Mouse (Mus musculus): ENCODE measurements at regions not wholly inside any gene's neighbourhood (a gene's known extent, or its start where the extent isn't known, plus 50 kb on each side); places are given as distances from the start of the nearest gene placed in this dataset.

GRCm38 (mm10) chr16:93387578-93388116, 216.2 kb downstream of the Setd4 start:
- DNase-seq (ENCODE audit: low spot score) = no peak

- no peak for DNase-seq (ENCODE audit: low spot score)
Observed at GRCm38 (mm10) chr16:93384039-93384537, 219.8 kb downstream of the Setd4 start.

- DNase-seq (ENCODE audit: low spot score) = no peak
Observed at GRCm38 (mm10) chr16:93382945-93383344, 220.9 kb downstream of the Setd4 start.

- DNase-seq (ENCODE audit: low spot score) = no peak
Observed at GRCm38 (mm10) chr16:93380717-93381671, 222.9 kb downstream of the Setd4 start.

GRCm38 (mm10) chr16:93380117-93380516, 223.7 kb downstream of the Setd4 start:
- no peak for DNase-seq (ENCODE audit: low spot score)

- DNase-seq (ENCODE audit: low spot score) = no peak
Observed at GRCm38 (mm10) chr16:93379611-93380010, 224.3 kb downstream of the Setd4 start.

- no peak for DNase-seq (ENCODE audit: low spot score)
Observed at GRCm38 (mm10) chr16:93374669-93375068, 229.2 kb downstream of the Setd4 start.

- no peak for DNase-seq (ENCODE audit: low spot score)
Observed at GRCm38 (mm10) chr16:93369766-93370146, 234.1 kb downstream of the Setd4 start.

- DNase-seq (ENCODE audit: low spot score) = no peak
Observed at GRCm38 (mm10) chr16:93368824-93369765, 234.8 kb downstream of the Setd4 start.

- DNase-seq (ENCODE audit: low spot score) = no peak
Observed at GRCm38 (mm10) chr16:93367995-93368394, 235.9 kb downstream of the Setd4 start.

- DNase-seq (ENCODE audit: low spot score) = no peak
Observed at GRCm38 (mm10) chr16:93367246-93367805, 236.5 kb downstream of the Setd4 start.

GRCm38 (mm10) chr16:93366383-93366941, 237.4 kb downstream of the Setd4 start:
- DNase-seq (ENCODE audit: low spot score) = no peak

GRCm38 (mm10) chr16:93365236-93365951, 238.5 kb downstream of the Setd4 start:
- DNase-seq (ENCODE audit: low spot score) = no peak

GRCm38 (mm10) chr16:93359772-93360171, 244.1 kb downstream of the Setd4 start:
- no peak for DNase-seq (ENCODE audit: low spot score)

GRCm38 (mm10) chr16:93358613-93359012, 245.2 kb downstream of the Setd4 start:
- DNase-seq (ENCODE audit: low spot score) = no peak

GRCm38 (mm10) chr16:93358166-93358565, 245.7 kb downstream of the Setd4 start:
- no peak for DNase-seq (ENCODE audit: low spot score)

- no peak for DNase-seq (ENCODE audit: low spot score)
Observed at GRCm38 (mm10) chr16:93355204-93355899, 248.5 kb downstream of the Setd4 start.

GRCm38 (mm10) chr16:93353971-93354370, 249.9 kb downstream of the Setd4 start:
- no peak for DNase-seq (ENCODE audit: low spot score)

GRCm38 (mm10) chr16:93344555-93344954, 259.3 kb downstream of the Setd4 start:
- DNase-seq (ENCODE audit: low spot score) = no peak

- DNase-seq (ENCODE audit: low spot score) = no peak
Observed at GRCm38 (mm10) chr16:93342701-93343100, 261.2 kb downstream of the Setd4 start.
